Mouse (Mus musculus) fibroblast of lung, adult 2 months (primary cell): Measurements from ENCODE around the gene Lamc1.
"Not testable (repeated sequence)": the region's sequence is repeated elsewhere in the genome, so short reads cannot be mapped to it uniquely, and the experiment has no call there.

Experiments used
- DNase-seq: peaks from one replicate; pipeline ENCODE4 v3.0.0-alpha.2; 2011; ENCODE audit warnings: low read depth

The Lamc1 gene

GRCm38 (mm10) chr1:153299436-153299835 is 33.1 kb downstream of the Lamc1 start:
- not testable (repeated sequence) for DNase-seq

GRCm38 (mm10) chr1:153297774-153298363 is 34.7 kb downstream of the Lamc1 start:
- not testable (repeated sequence) for DNase-seq

- DNase-seq = no peak
These were observed 36.6 kb downstream of the Lamc1 start for GRCm38 (mm10) chr1:153296035-153296434.

- no peak for DNase-seq
These were observed 39.7 kb downstream of the Lamc1 start for GRCm38 (mm10) chr1:153292892-153293291.

GRCm38 (mm10) chr1:153292202-153292601 is 40.4 kb downstream of the Lamc1 start:
- DNase-seq = peak; percentile 75

GRCm38 (mm10) chr1:153291416-153291815 is 41.2 kb downstream of the Lamc1 start:
- no peak for DNase-seq

- DNase-seq = no peak
These were observed 44.6 kb downstream of the Lamc1 start for GRCm38 (mm10) chr1:153288010-153288409.

GRCm38 (mm10) chr1:153287443-153287842 is 45.1 kb downstream of the Lamc1 start:
- DNase-seq = no peak

- DNase-seq = no peak
These were observed 46.4 kb downstream of the Lamc1 start for GRCm38 (mm10) chr1:153286216-153286615.

GRCm38 (mm10) chr1:153285188-153285587 is 47.4 kb downstream of the Lamc1 start:
- DNase-seq = no peak

- DNase-seq = no peak
These were observed 50.1 kb downstream of the Lamc1 start for GRCm38 (mm10) chr1:153282342-153282975.

- DNase-seq = no peak
These were observed 51.1 kb downstream of the Lamc1 start for GRCm38 (mm10) chr1:153281483-153281882.

- no peak for DNase-seq
These were observed 52.2 kb downstream of the Lamc1 start for GRCm38 (mm10) chr1:153280411-153280810.

- DNase-seq = peak; percentile 68
These were observed 54.5 kb downstream of the Lamc1 start for GRCm38 (mm10) chr1:153278028-153278613.

- DNase-seq = no peak
These were observed 57.1 kb downstream of the Lamc1 start for GRCm38 (mm10) chr1:153275466-153275865.

- no peak for DNase-seq
These were observed 58.0 kb downstream of the Lamc1 start for GRCm38 (mm10) chr1:153274611-153275010.

GRCm38 (mm10) chr1:153273657-153274056 is 58.9 kb downstream of the Lamc1 start:
- DNase-seq = no peak

- no peak for DNase-seq
These were observed 61.8 kb downstream of the Lamc1 start for GRCm38 (mm10) chr1:153270827-153271226.

GRCm38 (mm10) chr1:153269681-153270080 is 62.9 kb downstream of the Lamc1 start:
- no peak for DNase-seq

GRCm38 (mm10) chr1:153268806-153269309 is 63.7 kb downstream of the Lamc1 start:
- DNase-seq = no peak

- no peak for DNase-seq
These were observed 64.3 kb downstream of the Lamc1 start for GRCm38 (mm10) chr1:153268306-153268705.

GRCm38 (mm10) chr1:153267730-153268129 is 64.9 kb downstream of the Lamc1 start:
- no peak for DNase-seq

GRCm38 (mm10) chr1:153266891-153267290 is 65.7 kb downstream of the Lamc1 start:
- peak; percentile 79 for DNase-seq
